Comparison of ENCODE assay signal across 8 mouse cellular contexts in the genomic region with DNA sequence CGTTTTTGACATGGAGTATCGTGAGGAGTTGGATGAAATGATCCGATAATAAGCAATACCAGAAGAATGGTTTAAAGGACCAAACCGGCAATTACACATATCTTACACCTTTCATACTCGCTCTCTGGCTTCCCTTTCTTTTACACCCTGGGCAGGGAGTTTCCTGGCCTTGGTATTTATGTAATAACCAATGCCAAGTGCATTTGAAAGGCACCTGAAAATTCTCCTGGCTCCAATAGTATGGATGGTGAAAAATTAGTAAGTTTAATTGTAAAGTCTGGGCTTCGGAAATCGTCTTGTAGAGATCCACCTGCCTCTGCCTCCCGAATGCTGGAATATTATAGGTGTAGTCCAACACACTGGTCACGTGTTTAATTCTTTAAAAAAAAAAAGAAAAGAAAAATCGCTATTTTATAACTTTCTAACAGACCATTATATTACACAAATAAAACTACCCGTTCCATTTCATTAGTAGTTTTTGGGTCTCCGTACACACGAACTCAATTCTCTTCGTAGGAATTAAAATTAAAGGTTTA. TPM values are rescaled to one million over a fixed set of nuclear protein-coding genes. Genes with fewer than 3 reads are reported as not detected.
DNase-seq lines count a peak whose midpoint lies in the region; ATAC-seq and TF ChIP-seq lines count a peak whose summit lies in the region.

No protein-coding gene starts in this region.

- H3K4me1 ChIP-seq in kidney, embryonic 14.5 days (ENCODE audit: control insufficient read depth, insufficient read depth, low read length) = 0 out of 2 replicates have a peak, but pooled peaks cover 6% of the 10 kb centered on the region
- H3K4me1 ChIP-seq in bone marrow macrophage, adult 2 months (ENCODE audit: control insufficient read depth, insufficient read depth, low read length) = peaks cover 2% of the 10 kb centered on the region; the same call in 1 of the 2 replicates
- peaks cover 7% of the 10 kb centered on the region for H3K4me1 ChIP-seq in heart, postnatal 0 days (ENCODE audit: control insufficient read depth, insufficient read depth)
- H3K4me1 ChIP-seq in liver, postnatal 0 days (ENCODE audit: insufficient read depth) = peaks cover 7% of the 10 kb centered on the region

- peak overlapping the region; percentile 54; the same call in 1 of the 2 replicates for H3K9ac ChIP-seq in kidney, embryonic 14.5 days (ENCODE audit: low read depth, low read length)
- peak overlapping the region; percentile 50 for H3K9ac ChIP-seq in heart, postnatal 0 days (replicated peaks; ENCODE audit: low read depth, low read length)
- H3K9ac ChIP-seq in liver, postnatal 0 days (replicated peaks) = peak overlapping the region; percentile 73

- no peak for TF ChIP-seq POLR2A in bone marrow macrophage, adult 2 months (IDR thresholded peaks at IDR 0.05; ENCODE audit: borderline replicate concordance, low read depth, low read length)

- no peaks in the 10 kb centered on the region for H3K9me3 ChIP-seq in kidney, embryonic 14.5 days (ENCODE audit: control insufficient read depth, low read length)
- H3K9me3 ChIP-seq in heart, postnatal 0 days (replicated peaks; ENCODE audit: control insufficient read depth, low read length) = no peaks in the 10 kb centered on the region
- H3K9me3 ChIP-seq in liver, postnatal 0 days (ENCODE audit: low read length) = no peaks in the 10 kb centered on the region

- H3K36me3 ChIP-seq in kidney, embryonic 14.5 days (ENCODE audit: control insufficient read depth, insufficient read depth, low read length) = no peaks in the 10 kb centered on the region
- no peaks in the 10 kb centered on the region for H3K36me3 ChIP-seq in heart, postnatal 0 days (replicated peaks; ENCODE audit: control insufficient read depth, insufficient read depth, low read length)
- no peaks in the 10 kb centered on the region for H3K36me3 ChIP-seq in liver, postnatal 0 days (replicated peaks; ENCODE audit: insufficient read depth, low read length)

- H3K27me3 ChIP-seq in kidney, embryonic 14.5 days (ENCODE audit: control insufficient read depth, insufficient read depth, low read length) = no peaks in the 10 kb centered on the region
- no peaks in the 10 kb centered on the region for H3K27me3 ChIP-seq in heart, postnatal 0 days (ENCODE audit: control insufficient read depth, insufficient read depth, low read length)
- H3K27me3 ChIP-seq in liver, postnatal 0 days (ENCODE audit: insufficient read depth, low read length) = no peaks in the 10 kb centered on the region

- ATAC-seq in kidney, embryonic 14.5 days (ENCODE audit: low FRiP score, low TSS enrichment) = no peak
- no peak for ATAC-seq in heart, postnatal 0 days (ENCODE audit: insufficient read depth, low read depth)
- no peak for ATAC-seq in liver, postnatal 0 days

- H3K4me3 ChIP-seq in kidney, embryonic 14.5 days (ENCODE audit: low read length) = peak overlapping the region; percentile 64
- H3K4me3 ChIP-seq in bone marrow macrophage, adult 2 months (ENCODE audit: insufficient read depth, low read length) = peak overlapping the region; percentile 60
- peak overlapping the region; percentile 64 for H3K4me3 ChIP-seq in heart, postnatal 0 days (ENCODE audit: low read depth, low read length)
- peak overlapping the region; percentile 68 for H3K4me3 ChIP-seq in liver, postnatal 0 days (ENCODE audit: low read depth, low read length)

- no peak for TF ChIP-seq CTCF in bone marrow macrophage, adult 2 months (IDR thresholded peaks at IDR 0.05; ENCODE audit: low read depth, low read length)
- no peak for TF ChIP-seq CTCF in heart, postnatal 0 days (IDR thresholded peaks at IDR 0.05; ENCODE audit: low read depth)
- no peak for TF ChIP-seq CTCF in liver, postnatal 0 days (IDR thresholded peaks at IDR 0.05; ENCODE audit: low read depth)

- DNase-seq in kidney, postnatal 36 days = no peak
- DNase-seq in heart, postnatal 0 days (ENCODE audit: low spot score) = no peak
- DNase-seq in liver, postnatal 0 days = no peak
- DNase-seq in urinary bladder, postnatal 36 days (ENCODE audit: low spot score in 2 of 2) = no peak
- DNase-seq in urinary bladder, postnatal 14 days (ENCODE audit: low spot score) = no peak
- no peak for DNase-seq in urinary bladder, adult 18-20 months (ENCODE audit: low spot score in 2 of 2)

- no peak overlapping the region for H3K27ac ChIP-seq in kidney, embryonic 14.5 days (ENCODE audit: low read depth, low read length)
- H3K27ac ChIP-seq in bone marrow macrophage, adult 2 months (ENCODE audit: insufficient read depth, low read depth, low read length) = no peak overlapping the region
- peak overlapping the region; percentile 43; the same call in 1 of the 2 replicates for H3K27ac ChIP-seq in heart, postnatal 0 days (ENCODE audit: low read depth)
- H3K27ac ChIP-seq in liver, postnatal 0 days (ENCODE audit: low read depth) = peak overlapping the region; percentile 52

- WGBS in kidney, embryonic 14.5 days = 3% methylated on average over 14 of the region's 14 CpGs
- under 1% methylated on average over 14 of the region's 14 CpGs for WGBS in heart, postnatal 0 days
- under 1% methylated on average over 14 of the region's 14 CpGs for WGBS in liver, postnatal 0 days (ENCODE audit: insufficient replicate concordance)

- TF ChIP-seq EP300 in heart, postnatal 0 days (IDR thresholded peaks at IDR 0.05; ENCODE audit: low read depth) = no peak
- TF ChIP-seq EP300 in liver, postnatal 0 days (IDR thresholded peaks at IDR 0.05; ENCODE audit: low read depth) = no peak

- H3K4me2 ChIP-seq in kidney, embryonic 14.5 days (replicated peaks; ENCODE audit: low read depth, low read length) = peak overlapping the region; percentile 84
- H3K4me2 ChIP-seq in heart, postnatal 0 days (ENCODE audit: low read depth, low read length) = peak overlapping the region; percentile 84
- H3K4me2 ChIP-seq in liver, postnatal 0 days (ENCODE audit: low read depth, low read length) = peak overlapping the region; percentile 84

RNA-seq across cellular contexts. Expression of gene Trim27, which starts 10.1 kb away (rescaled TPM):
- polyA plus RNA-seq in kidney, embryonic 14.5 days (2014; fragmentation: Nextera tagmentation; extraction: Ambion mirVana) = 145 and 164 TPM in 2 replicates
- 44.6 and 46.6 TPM in 2 replicates for polyA plus RNA-seq in bone marrow macrophage, adult 2 months (2012; ENCODE audit: insufficient read depth, insufficient read length, missing spikeins)
- total RNA-seq in heart, postnatal 0 days (2014; rRNA removed; ENCODE audit: low replicate concordance) = 54.7 and 58.2 TPM in 2 replicates
- polyA plus RNA-seq in heart, postnatal 0 days (2015; fragmentation: Nextera tagmentation; extraction: Ambion mirVana) = 33.0 and 35.3 TPM in 2 replicates
- 36.5 and 36.7 TPM in 2 replicates for polyA plus RNA-seq in liver, postnatal 0 days (2015; fragmentation: Nextera tagmentation; extraction: Ambion mirVana)

RNA-seq across cellular contexts. Expression of gene Olfr1368, which starts 23.5 kb away (rescaled TPM):
- polyA plus RNA-seq in kidney, embryonic 14.5 days (2014; fragmentation: Nextera tagmentation; extraction: Ambion mirVana) = not detected in 2 replicates
- not detected in 2 replicates for polyA plus RNA-seq in bone marrow macrophage, adult 2 months (2012; ENCODE audit: insufficient read depth, insufficient read length, missing spikeins)
- total RNA-seq in heart, postnatal 0 days (2014; rRNA removed; ENCODE audit: low replicate concordance) = not detected in 2 replicates
- polyA plus RNA-seq in heart, postnatal 0 days (2015; fragmentation: Nextera tagmentation; extraction: Ambion mirVana) = not detected in 2 replicates
- not detected in 2 replicates for polyA plus RNA-seq in liver, postnatal 0 days (2015; fragmentation: Nextera tagmentation; extraction: Ambion mirVana)

RNA-seq across cellular contexts. Expression of gene Olfr263, which starts 39.8 kb away (rescaled TPM):
- not detected in 2 replicates for polyA plus RNA-seq in kidney, embryonic 14.5 days (2014; fragmentation: Nextera tagmentation; extraction: Ambion mirVana)
- not detected in 2 replicates for polyA plus RNA-seq in bone marrow macrophage, adult 2 months (2012; ENCODE audit: insufficient read depth, insufficient read length, missing spikeins)
- not detected in 2 replicates for total RNA-seq in heart, postnatal 0 days (2014; rRNA removed; ENCODE audit: low replicate concordance)
- not detected in 2 replicates for polyA plus RNA-seq in heart, postnatal 0 days (2015; fragmentation: Nextera tagmentation; extraction: Ambion mirVana)
- not detected in 2 replicates for polyA plus RNA-seq in liver, postnatal 0 days (2015; fragmentation: Nextera tagmentation; extraction: Ambion mirVana)

RNA-seq across cellular contexts. Expression of gene Olfr1369-ps1, which starts 57.9 kb away (rescaled TPM):
- 0.06 TPM in 1 of 2 replicates, not detected in the other for polyA plus RNA-seq in kidney, embryonic 14.5 days (2014; fragmentation: Nextera tagmentation; extraction: Ambion mirVana)
- not detected in 2 replicates for polyA plus RNA-seq in bone marrow macrophage, adult 2 months (2012; ENCODE audit: insufficient read depth, insufficient read length, missing spikeins)
- total RNA-seq in heart, postnatal 0 days (2014; rRNA removed; ENCODE audit: low replicate concordance) = not detected in 2 replicates
- polyA plus RNA-seq in heart, postnatal 0 days (2015; fragmentation: Nextera tagmentation; extraction: Ambion mirVana) = not detected in 2 replicates
- not detected in 2 replicates for polyA plus RNA-seq in liver, postnatal 0 days (2015; fragmentation: Nextera tagmentation; extraction: Ambion mirVana)

Comparison
In these comparisons a context has a peak if more than half of its experiments do, and no peak if none do; other contexts are left out.
1. H3K27ac ChIP-seq: peak in heart, postnatal 0 days (single experiment) and liver, postnatal 0 days (single experiment); none in kidney, embryonic 14.5 days (single experiment) and bone marrow macrophage, adult 2 months (single experiment).
2. Peak in every context shown above with its lines, with median percentiles within 50 percentile points of each other: H3K4me2 ChIP-seq, H3K4me3 ChIP-seq and H3K9ac ChIP-seq.